Mouse (Mus musculus) liver, adult (tissue): ENCODE data around the gene Gbgt1.

Experiments
- GATA4 ChIP-seq: IDR thresholded peaks from 2 replicates; pipeline ENCODE4 v1.6.1; 2014; ENCODE audit warnings: mild to moderate bottlenecking, low read length; ENCODE audit not compliant: insufficient replicate concordance

The Gbgt1 gene

GRCm38 (mm10) chr2:28521571-28522151 lies 25.0 kb downstream of the Gbgt1 start:
- TF ChIP-seq GATA4, result no peak

DNA sequence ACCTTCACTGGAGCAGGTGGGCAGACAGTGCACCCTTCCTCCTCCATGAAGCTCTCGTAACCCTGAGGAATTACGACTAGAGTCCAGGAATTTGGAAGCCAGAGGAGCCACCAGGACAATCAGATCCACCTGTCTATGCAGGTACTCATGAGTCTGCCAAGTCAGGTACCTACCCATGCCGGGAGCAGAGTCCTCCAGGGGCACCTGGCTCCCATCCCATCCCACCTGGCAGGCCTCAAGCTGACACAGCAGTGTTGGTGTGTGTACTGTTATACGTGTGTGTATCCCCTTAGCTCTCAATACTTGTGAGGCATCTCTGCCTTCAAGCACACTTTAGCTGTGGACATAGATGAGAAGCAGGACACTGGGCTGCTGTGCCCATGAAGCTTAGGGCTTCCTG lies 25.5 kb downstream of the Gbgt1 start:
- TF ChIP-seq GATA4, result no peak

- TF ChIP-seq GATA4, result no peak
Observed at GRCm38 (mm10) chr2:28523643-28524117, 27.0 kb downstream of the Gbgt1 start.

GRCm38 (mm10) chr2:28524406-28524805 lies 27.7 kb downstream of the Gbgt1 start:
- TF ChIP-seq GATA4, result no peak

DNA sequence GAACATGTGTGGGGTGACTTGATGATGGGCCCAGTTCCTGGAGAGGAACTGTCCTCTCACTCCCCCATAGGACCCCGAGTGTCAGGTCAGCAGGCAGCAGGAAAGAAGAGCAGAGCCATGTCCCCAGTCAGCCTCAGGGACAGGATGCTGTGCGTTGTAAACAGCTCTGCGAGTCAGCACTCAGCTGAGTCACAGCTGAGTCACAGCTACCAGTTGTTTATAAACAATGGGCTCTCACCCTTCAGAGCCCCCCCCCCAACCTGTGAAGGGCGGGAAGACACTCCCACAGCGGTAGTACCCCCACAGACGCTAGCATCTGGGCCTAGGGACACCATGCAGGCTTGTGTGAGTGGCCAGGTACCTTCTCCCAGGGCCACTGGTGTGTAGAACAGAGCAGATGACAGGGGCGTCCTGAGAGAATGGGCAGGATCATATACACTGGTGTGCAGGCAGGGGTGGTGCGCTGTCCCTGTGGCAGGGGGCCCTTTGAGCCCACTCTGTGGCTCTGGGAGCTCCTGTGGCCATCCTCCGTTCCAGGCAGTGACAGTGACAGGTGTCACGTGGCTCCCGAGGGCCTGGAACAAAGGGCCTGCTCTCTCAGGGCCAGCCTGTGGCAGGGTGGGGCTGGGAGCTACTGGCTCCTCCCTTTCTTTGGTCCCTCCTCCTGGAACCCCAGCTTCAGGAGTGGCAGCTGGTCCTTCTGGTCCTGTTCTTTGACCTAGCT lies 28.7 kb downstream of the Gbgt1 start:
- no peak for TF ChIP-seq GATA4

DNA sequence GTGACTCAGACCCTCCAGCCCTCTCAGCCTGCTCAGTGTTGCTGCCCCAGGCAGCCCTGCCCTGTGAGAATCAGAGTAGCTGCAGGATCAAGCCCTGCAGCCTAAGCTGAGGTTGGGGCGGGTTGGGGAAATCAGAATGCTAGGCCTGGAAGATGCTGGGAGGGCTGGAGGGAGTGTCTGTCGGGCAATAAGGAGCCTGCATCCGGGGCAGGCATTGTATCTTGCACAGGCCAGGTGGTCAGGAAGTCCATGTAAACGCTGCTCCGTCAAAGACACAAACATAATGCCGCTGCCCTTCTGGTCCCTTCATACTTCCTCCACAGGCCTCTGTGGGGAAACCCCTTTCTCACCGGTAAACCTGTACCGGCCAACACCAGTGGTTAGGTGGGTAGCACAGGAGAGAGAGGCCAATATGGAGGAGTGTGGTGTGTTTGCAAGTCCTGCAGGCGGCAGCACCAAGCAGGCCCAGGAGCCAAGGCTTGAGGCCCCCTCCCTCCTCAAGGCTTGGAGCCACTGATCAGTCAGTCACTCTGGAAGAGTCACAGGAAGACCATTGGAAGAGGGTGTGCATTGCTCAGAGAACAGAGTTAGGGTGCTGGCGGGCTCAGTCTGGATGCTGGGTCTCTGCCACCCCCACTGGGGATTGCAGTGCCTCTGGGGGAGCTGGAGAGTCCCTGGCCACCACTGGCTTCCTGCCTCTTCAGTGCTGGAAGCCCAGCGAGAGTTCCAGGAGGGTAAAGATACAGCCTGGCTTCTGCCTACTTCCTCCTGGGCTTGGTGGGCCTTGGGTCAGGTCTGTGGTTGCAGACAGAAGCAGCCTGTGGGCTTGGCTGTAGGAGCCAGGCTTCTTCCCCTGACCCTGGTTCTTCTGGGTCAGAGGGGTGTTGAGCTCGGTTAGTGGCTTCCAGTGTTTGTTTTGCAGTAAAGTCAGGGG lies 29.5 kb downstream of the Gbgt1 start:
- no peak for TF ChIP-seq GATA4

DNA sequence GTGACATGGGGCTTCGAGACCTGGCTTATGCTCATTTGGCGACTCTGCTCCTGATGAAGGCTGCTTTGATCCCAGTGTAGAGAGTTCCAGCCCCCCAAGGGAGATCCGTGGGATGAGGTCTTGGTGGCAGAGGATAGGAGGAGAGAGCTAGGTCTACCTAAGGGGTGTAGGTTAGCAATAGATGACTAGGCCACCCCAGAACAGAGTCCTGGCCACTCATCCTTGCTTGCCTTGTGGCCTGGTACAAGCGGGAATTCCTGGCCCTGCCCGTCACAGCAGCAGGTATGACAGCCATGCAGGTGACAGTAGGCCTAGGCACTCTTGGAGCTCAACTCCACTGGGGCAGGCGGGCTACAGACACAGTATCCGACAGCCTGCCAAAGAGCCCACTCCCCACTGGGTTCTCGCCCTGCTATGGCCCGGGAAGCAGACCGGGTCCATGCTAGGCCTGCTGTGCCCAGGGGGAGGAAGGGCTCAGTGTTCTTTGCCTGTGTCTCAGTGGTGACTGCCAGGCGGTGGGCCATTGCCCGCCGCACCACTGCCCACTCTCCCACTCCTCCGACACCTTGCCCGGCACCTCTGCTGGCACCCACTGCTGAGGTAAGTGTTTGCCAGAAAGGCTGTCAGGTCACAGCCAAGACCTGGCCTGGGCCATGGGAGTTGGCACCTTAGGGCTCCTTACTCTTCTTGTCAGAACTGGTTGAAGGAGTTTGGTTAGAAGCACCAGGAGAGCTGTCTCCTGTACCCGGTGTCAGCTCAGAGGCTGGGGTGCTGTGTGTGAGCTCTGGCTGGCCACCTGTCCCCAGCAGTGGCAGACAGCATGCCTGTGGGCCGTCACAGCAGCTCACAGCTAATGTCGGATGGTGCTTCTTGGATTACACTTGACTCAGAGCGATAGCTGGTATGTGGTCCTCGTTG lies 31.0 kb downstream of the Gbgt1 start:
- TF ChIP-seq GATA4, result no peak

DNA sequence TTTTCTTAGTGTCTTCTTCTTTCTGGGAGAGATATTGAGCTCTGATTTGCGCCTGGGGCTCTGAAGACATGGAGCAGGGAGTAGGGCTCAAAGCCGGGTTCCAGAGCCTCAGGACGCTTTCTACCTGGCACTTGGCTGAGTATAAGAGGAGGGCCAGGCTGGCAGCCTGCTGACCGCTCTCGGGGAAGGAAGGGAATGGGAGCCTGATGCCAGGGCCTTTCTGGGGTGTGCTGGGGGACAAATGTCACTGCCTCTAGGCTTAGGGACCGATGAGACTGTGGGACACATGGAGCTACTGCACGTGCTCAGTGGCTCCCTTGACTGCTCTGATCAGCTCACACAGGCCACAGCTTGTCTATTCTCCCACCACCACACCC lies 31.7 kb downstream of the Gbgt1 start:
- no peak for TF ChIP-seq GATA4

DNA sequence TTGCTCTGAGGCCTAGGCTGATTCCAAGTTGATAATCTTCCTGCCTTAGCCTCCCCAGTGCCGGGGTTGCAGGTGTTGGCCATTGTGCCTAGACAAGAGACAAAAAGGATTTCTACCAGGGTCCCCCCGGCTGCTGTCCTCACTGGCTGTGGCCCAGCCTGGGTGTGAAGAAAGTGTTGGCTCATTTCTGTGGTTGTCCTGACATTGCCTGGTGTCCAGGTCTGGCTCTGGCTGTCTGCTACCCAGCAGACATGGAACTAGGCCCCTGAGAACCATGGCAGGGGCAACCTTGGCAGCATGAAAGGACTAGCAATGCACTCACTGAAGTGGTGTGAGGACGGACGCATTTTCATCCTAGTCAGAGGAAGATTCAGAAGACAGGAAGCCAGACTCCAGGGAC lies 33.2 kb downstream of the Gbgt1 start:
- no peak for TF ChIP-seq GATA4

GRCm38 (mm10) chr2:28530311-28530710 lies 33.6 kb downstream of the Gbgt1 start:
- no peak for TF ChIP-seq GATA4

DNA sequence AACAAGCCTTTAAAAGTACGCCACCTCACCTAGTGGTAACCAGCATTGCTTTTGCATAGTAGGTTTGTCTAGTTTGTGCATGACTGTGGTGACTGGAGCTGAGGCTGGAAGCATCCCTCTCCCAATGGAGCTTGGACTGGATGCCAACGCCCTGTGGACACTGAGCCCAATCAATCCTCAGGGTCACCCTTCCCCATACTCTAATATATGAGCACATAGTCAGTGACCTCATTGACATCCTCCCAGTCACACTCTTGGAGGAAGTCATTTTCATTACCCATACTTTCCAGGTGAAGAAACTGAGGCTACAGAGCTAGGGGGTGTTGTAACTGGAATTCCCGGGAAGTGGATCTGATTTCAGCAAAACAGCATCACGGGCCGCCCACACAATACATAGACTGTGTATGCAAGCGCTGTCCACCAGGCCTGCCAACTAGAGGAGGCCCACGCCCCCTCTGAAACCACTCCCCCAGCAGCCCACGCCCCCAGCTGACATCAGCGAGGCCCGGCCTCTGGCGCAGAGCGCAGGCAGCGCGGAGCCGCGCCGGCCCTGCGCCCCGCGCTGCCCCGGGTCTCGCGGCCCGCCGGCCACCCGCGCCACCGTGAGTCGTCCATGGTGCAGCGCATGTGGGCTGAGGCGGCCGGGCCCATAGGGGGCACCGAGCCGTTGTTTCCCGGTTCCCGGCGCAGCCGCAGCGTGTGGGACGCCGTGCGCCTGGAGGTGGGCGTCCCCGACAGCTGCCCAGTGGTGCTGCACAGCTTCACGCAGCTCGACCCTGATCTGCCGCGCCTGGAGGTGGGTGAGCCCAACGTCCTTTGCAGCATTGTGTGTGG lies 36.5 kb downstream of the Gbgt1 start:
- TF ChIP-seq GATA4, result no peak

DNA sequence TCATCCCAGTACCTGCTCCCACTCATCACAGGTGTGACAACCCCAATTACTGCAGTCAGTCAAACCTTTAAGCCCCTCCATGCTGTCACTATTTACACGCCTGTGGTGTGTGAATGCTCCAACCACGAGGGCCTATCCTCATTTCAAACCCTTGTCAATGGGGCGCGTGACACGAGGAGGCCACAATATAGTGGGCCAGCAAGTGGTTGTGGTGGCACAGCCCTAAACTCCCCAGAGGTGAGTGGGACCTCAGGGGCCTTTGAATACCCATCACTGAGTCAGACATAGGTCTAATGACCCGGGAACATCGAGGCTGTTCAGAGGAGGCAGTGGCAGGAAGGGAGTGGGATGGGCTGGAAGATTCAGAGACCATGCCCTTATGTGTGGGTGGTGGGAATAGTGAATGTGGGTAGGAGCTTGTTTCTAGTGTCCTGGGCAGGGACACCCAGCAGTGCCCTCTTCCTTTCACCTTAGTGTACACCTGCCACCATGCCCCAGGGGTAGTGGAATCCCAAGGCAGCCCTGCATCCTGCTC lies 37.3 kb downstream of the Gbgt1 start:
- no peak for TF ChIP-seq GATA4

DNA sequence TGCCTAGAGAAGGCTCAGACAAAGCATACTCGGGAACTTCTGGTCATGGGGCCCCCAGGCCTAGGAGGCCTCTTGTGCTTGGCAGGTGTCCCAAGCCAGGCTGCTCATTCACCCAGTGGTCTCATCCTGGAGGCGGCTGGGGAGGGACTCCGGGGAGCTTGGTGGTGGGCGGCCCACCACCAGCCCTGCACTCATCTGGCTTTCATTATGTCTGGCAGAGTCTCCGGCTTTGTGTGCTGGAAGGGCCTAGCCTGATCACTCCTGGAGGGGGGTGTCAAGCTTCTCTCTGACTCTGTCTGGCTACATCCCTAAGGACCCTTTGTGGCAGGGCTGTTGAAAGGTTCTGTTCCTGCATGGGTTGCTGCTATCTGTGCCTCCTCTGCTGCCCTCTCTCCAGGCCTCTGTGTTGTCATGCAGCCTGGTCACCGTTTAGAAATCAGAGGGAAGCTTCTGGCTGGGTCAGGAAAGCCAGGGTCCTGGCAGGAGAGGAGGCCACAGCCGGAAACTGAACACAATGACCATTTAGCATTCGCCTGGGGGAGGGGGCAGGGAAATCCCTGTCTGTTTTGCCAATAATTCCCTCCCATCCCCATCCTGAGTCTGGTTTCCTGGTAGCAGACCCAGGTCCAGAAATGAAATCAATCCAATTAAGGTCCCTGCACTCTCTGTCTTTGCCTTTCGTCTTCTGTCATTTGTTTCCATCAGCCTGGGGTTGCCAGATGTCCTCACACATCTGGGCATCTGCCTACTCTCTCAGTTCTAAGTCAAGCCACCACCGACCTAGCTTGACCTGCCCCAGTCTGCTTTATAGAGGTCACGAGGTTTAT lies 38.0 kb downstream of the Gbgt1 start:
- TF ChIP-seq GATA4, result peak; percentile 22; the same call in 1 of the 2 replicates

DNA sequence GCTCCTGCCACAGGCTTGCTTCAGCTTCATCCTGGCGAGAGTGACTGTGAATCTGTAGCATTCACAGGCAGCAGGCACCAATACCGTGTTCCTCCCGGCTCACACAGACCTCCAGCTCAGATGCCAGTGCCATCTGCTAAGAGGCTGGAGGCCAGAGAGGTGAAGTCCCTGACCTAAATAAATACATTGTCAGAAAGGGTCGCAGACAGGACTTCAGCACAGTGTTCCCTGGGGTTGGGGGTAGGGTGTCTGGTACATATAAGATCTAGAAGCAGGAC lies 38.5 kb downstream of the Gbgt1 start:
- TF ChIP-seq GATA4, result no peak
